Mouse (Mus musculus) inflammation-experienced regulatory T-cells (primary cell): ENCODE results near the gene Slitrk4. TPM values are rescaled to one million over a fixed set of nuclear protein-coding genes. Genes with fewer than 3 reads are reported as not detected.

Experiments
- polyA plus RNA-seq, 2 experiments: library from polyadenylated mRNA; unstranded; fragments of 100-300 nt; shearing (Covaris generic); gene quantifications; one replicate each; pipeline ENCODE4 v1.2.1; 2017

Slitrk4 gene
- polyA plus RNA-seq, result not detected

DNA sequence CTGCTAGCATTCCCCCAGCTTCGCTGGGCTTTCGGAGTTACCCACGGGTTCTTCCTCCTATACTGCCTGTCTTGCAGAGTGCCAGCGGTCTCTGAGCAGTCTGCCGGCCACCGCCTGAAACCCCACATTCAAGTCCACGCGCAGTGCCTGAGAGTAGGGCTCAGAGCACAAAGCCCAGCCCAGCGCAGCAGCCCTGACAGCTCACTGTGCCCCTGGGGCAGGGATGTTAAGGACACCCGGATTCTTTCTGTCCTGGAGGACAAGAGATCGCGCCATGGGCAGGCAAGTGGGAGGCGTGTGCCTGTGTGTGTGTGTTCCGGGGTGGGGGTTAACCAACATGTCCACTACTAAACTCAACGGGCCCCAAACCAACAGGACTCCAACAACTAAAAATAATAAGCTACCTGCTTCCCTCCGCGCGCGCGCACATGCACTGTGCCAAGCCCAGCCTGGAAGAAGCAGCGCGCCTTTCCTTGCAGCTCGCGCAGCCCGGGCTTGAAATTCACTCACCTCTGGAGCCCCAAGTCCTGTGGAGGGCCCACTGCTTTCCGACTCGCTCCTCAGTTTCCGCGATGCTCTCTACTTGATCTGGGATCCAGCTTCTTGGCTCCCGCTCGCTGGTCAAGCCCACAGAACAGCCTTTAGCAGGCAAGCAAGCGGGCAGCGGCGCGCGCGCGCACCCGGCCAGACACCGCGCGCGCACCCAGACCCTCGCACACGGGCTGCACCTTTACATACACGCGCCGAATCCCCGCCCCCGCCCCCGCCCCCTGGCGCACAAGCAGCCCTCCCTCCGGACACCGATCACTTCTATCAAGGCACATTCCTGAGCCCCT lies at the start of gene Slitrk4:
Gene Slitrk4, minus strand, starts transcription at position 707 of the 836 bp plus-strand sequence.

Other genes with a start within 250 kb of the Slitrk4 start
- gene Gm6760, start 124.8 kb downstream of the Slitrk4 start, polyA plus RNA-seq, result not detected
- gene 3830417A13Rik, start 103.4 kb downstream of the Slitrk4 start, polyA plus RNA-seq, result under 1 TPM in 1 of 2 experiments, not detected in 1; 0.50 TPM